Mouse (Mus musculus) right cerebral cortex, postnatal 4 days (tissue): ENCODE data around the gene Clpsl2.

Experiments used
- DNase-seq: peaks from one replicate; pipeline ENCODE4 v3.0.0-alpha.2; 2022

The Clpsl2 gene

DNA sequence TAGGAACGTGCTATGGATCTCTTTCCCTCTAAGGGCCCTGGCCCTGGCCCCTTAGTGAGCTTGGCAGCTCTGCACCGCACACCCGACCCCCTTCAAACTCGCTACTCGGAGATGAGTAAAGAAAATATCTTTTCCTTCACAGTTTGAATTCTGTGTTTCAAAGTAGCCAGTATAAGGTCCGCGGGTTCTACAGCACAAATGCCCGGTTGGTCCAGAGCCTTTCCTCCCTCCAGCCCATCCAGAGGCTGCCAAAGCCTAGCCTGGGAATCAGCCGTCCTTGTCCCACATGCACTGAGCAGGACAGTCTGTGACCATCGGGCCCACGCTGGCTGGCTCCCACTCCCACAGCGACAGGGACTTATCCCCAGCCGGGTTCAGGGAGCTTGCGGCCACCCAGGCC lies at the start of gene Clpsl2:
TSS of gene Clpsl2 (plus strand) at position 301 of the 400 bp plus-strand sequence.
- DNase-seq, result no peak

DNA sequence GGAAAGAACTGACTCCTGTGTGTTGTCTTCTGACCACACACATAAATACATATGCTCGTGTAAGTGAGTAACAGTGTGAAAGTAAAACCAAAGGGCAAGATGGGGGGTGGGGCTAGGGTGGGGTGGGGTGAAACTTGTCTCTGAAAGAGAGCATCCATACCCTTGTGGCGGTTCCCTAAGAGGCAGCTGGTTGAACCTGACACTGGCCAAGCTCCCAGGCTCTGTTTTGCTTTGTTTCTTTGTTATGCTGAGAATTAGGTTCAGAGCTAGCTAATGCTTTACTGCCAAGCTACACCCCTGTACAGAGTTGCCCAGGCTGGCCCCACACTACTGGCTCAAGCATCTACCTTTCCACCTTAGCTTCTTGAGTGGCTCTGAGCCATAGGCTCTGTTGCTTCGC lies 48.7 kb upstream of the Clpsl2 start:
- no peak for DNase-seq

DNA sequence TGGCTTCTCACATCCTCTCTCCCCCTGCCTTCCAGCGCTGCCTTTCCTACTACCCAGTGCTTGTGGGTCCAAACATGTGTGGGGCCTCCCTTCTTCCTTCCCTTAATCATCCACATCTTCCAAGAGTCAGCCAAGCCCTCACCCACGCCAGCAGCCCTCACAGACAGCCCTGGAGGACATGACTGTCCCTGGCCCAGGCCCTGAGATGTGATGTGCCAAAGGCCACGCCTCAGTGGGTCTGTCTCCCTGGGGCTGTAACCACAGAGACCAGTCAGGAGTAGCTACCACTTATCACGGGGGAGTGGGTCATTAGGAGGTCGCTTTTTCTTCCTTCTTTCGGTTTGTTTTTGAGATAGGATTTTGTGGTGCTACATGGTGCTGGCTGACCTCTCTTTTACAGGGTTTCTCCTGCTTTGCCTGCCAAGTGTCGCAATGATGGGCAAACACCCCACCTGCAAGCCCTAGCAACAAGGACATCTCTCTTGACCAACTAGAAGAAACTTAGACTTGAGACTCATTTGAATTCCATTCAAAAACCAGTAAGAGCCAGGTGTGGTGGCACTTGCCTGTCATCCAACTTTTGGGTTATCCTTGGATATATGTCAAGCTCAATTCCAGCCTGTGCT lies 46.9 kb upstream of the Clpsl2 start:
- no peak for DNase-seq

DNA sequence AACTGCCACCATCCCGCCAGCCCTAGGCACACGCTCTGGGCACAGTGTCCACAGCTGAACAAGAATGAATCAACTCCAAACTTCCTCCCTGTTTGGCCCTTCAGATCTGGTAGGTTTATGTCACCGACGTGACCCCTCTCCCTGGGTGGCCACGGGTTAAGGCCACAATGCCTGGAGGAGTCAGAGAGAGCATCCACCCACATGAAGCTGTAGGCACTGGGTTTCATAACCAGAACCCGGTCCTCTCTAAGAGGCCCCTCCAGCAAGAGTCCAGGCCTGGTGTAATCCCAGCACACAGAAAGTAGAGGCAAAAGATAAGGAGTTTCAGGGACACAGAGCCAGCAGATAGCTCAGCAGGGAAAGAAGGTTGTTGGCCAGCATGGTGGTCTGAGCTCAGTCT lies 45.0 kb upstream of the Clpsl2 start:
- no peak for DNase-seq

DNA sequence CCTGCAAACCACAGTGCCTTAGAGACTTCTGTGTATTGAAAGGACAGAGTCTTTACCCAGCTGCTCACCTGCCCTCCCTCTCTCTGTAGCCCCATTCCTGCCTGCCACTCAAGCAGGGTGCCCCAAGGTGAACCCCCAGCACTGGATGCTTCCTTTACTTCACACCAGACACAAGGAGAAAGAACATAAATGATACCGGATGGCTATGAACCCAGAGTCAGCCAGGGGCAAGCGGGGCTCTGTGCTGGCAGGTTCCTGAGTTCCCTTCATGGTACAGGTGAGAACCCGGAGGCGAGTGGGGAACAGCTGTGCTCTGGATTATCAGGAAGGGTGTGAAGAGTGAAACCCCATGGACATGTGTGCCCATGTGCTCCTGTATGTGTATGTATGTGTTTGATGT lies 43.6 kb upstream of the Clpsl2 start:
- DNase-seq, result no peak

DNA sequence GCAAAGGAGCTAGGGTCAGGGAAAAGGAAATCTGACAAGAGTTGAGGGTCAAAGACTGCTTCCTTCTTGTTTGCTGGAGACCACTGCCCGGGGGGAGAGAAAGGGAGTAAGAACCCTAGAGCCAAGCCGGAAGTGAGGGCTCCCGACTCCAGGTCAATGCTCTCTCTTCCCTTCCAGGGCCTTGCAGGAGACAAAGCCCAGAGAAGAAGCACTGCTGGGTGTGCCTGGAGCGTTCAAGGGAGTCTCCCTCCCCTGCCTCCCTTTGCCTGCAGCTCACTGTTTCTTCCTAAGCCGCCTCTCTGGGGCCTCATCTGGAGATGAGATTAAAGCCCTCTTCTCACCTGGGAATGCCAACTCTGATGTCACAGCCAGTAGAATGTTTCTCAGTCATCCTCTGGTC lies 42.3 kb upstream of the Clpsl2 start:
- DNase-seq, result no peak

DNA sequence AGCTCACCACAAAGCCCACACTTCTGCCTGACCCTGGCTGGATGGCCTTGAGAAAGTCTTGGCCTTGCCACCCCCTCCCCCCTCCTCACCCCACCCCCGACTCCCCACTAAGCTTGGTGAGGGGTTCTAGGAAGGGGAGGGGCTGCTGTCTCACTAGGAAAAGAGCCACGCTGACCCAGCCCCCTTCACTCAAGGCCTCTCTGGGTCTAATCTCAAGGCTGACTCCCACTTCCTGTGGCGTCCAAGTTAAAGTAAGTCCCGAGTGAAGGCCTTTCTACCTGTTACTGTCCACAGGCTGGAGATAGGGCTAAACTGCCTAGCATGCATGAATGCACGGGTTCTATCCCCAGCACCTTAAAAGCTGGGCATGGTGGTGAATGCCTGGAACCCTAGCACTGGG lies 41.7 kb upstream of the Clpsl2 start:
- no peak for DNase-seq

DNA sequence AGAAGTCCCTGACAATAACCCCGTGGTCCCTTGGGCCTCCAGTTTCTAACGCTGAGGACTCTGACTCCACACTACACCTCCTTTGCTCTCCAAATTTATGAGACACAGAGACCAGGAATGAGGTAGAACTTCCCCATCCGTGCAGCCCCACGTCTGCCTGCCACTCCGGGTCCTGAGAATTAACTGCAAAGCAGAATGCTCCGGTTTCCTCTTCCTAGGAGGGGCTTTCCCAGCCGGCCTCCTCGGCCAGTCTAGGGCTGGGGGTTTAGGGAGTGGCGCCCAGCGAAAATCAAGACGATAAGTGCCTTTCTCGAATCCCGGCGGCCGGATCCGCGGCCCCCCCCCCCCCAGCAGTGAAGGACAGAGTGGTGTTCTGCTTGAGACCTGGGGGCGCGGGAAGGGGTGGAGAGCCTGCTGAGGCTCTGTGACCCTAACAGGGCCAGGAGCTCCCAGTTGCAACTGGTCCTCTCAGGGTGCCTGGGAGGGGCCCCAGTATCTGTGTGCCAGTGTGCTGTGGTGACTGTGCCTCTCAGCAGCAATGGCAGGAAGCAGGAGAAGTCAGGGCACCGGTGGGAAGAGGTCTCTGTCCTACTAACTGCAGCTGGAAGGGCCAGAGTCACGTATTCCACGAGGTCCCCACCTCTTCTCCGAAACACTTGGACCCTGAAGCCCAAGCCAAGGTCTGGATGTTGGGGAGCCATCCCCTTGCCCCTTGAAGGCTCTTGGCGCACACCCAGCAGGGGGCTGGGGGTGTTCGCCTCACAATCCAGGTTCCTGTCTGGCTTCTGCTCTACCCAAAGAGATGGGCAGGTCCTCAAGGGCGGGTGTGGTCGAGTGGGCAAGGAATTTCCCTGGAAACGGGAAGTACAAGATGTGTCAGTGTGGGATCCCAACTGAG lies 38.5 kb upstream of the Clpsl2 start:
- no peak for DNase-seq

DNA sequence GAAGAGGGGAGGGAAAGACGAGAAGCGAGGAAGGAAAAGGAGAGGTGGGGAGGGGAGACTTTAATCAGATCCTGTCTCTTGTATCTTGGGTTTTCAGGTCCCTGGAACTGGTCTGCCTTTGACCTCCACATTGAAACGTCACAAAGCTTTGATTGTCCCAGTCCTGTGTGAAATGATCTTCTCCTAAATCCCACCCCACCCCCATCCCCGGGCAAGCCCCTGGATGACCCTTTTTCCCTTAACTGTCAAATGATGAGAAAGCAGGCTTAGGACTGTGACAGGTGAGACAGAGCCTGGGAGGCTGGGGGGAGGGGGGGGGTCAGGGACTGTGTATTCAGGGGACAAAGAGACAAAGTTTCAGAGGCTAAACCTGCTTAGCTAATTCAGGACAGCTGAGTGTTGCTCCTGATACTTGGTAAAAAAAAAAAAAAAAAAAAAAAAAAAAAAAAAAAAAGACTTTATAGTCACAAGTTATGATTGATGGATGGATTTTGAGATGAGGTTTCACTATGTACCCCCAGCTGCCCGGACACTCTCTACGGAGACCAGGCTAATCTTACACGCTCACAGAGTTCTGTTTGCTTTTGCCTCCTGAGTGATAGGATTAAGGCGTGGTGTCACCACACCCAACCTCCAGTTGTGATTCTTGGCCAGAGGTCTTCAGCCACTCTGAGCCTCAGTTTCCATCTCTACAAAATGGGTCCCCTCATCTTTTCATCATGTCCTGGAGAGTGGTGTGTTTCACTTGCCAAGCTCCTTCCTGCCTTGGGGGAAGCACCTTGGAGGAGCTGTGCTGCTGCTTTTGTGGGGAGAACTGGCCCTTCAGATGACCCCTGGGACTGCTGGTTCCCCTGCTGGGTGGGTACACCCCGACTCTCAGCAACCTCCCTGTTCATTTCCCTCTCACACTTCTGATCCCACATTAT lies 37.3 kb upstream of the Clpsl2 start:
- DNase-seq, result no peak

DNA sequence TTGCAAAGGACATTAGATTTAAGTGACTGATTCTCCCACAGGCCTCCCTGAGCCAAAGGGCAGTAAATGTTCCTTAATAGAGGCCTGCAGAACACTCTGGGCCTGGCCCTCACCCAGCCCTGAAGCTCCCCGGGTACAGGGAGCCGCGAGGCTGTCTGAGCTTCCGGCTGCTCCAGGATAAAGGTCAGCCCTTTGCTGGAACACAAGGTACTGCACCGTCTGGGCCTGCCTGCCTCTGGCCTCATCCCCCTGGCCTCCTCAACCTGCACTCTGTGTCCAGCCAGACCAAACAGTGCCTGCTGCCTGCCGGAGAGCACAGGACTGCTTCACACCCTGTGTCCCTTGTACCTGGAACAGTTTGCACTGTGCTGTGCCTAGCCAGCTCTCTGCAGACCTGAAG lies 36.5 kb upstream of the Clpsl2 start:
- no peak for DNase-seq

DNA sequence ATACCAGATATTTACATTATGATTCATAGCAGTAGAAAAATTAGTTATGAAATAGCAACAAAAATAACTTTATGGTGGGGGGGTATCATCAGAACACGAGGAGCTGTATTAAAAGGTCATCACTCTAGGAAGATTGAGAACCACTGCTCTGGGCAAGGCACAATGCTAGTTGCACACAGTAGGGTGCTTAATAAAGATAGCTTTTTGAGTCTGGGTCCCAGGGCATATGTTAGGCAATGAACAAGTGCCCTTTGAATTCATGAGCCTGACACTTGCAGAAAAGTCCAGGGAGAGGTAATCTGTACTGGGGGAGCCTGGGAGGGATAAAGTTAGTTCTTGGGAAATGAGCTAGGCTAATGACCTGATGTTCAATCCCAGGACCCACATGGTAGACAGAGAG lies 35.9 kb upstream of the Clpsl2 start:
- no peak for DNase-seq

DNA sequence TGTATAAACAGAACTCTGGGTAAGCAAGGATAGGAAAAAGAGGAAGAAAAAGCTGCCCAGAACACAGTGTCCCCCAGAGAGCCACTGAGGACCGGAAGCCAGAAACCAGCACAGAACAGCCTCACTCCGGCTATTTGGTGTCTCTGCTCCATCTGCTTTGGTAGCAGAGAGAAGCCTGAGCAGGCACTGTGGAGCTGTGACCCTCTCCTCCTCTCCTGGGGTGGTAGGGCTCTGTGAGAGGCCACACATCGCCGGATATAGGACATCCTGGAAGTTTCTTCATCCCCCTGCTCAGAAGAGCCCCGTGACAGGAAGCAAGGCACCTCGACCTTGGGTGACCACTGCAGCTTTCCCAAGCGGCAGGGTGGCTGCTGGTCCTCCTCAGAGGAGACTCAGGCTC lies 35.4 kb upstream of the Clpsl2 start:
- no peak for DNase-seq

DNA sequence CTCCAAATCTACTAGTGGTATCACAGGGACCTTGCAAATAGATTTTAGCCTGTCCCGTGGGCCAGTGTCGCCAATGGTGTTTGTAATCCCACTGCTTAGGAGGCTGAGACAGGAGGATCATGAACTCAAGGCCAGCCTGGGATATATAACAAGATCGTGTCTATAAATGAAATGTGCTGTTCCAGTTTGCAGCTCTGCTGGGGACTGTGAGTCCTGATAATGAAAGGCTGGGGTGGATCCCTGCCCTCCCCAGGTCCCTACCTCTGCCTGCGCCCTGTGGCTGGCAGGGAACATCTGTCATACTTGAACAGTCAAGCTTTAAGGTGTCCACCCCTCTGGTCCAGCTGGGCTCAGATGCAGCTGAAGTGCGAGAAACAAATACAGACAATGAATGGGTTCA lies 34.7 kb upstream of the Clpsl2 start:
- no peak for DNase-seq

DNA sequence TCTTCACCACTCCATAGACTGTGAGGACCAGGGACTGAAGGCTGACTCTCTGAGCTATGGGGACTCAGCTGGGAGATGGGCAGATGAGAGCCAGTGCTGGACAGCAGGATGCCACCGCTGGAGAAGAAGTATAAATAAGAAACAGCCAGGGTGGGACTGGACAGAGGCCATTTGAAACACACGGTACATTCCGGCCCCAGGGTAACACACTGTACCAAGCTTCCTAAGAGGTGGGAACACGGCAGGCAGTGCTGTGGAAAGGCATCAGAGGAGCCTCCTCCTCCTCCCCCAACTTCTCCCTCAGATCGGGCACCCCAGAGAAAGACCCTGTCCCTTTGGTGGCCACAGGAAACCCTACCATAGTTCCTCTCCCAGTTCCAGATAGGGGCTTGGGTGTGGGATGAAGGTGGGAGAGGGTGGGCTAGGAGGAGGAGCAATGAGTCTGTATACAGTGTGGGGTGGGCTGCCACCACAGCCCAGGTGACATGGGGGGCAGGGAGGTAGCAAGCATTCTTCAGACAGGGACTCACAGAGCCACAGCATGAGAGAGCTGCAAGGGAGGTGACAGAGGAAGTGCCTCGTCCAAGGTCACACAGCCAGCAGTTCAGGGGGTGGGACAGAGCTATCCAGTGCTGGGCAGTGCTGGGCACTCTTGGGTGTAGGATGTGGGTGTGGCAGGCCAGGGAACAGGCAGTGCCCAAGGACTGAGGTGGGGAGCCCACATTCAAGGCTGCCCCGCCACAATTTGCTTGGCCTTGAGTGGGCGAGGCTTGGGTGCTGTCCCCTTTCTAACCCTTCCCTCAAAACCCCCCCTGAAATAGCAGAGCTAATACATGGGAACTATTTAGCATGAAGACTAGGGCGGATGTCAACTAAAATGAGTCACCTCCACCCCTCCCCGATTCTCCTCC lies 33.5 kb upstream of the Clpsl2 start:
- DNase-seq, result no peak

DNA sequence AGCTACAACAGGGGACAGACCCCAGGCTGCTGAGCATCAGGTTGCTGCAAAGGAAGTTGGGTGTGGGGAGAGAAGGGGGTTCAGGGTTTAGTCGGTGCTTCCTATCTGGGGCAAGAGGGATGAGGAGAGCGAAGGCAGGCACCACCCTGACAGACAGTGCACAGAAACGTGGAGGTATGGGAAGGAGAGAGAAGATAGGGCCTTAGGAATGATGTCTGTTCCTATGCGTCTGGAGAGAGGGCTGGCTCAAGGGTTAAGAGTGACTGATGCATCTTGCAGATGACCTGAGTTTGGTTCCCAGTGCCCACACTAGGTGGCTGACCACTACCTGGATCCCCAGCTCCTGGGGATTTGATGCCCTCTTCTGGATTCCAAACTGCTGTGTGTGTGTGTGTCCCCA lies 32.3 kb upstream of the Clpsl2 start:
- DNase-seq, result no peak

DNA sequence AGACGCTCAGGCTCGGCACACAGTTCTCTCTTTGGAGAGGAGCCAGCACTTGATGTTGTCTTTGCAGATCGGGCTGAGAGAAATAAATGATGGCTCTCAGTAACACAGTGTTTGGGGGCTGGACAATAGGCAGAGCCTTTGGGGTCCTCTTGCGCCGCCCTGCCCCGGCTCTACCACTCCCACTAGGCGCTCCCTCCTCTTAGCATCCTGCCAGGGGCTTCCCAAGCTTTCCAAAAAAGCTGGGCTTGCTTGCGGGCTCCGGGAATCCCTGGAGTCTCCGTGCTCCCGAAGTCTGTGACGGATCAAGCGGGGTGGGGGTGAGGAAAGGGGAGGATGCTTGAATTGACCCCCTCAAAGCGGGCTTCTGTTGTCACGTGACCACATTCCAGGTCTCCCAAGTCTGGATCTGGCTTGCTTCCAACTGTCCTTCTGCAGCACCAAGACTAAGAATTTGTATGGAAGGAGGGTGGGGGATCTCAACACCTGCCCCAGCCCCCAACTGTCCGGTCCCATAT lies 31.7 kb upstream of the Clpsl2 start, which contains the start of gene Fkbp5:
TSS of gene Fkbp5 (minus strand) at position 87 of the 515 bp plus-strand sequence.
- peak; percentile 45 for DNase-seq

DNA sequence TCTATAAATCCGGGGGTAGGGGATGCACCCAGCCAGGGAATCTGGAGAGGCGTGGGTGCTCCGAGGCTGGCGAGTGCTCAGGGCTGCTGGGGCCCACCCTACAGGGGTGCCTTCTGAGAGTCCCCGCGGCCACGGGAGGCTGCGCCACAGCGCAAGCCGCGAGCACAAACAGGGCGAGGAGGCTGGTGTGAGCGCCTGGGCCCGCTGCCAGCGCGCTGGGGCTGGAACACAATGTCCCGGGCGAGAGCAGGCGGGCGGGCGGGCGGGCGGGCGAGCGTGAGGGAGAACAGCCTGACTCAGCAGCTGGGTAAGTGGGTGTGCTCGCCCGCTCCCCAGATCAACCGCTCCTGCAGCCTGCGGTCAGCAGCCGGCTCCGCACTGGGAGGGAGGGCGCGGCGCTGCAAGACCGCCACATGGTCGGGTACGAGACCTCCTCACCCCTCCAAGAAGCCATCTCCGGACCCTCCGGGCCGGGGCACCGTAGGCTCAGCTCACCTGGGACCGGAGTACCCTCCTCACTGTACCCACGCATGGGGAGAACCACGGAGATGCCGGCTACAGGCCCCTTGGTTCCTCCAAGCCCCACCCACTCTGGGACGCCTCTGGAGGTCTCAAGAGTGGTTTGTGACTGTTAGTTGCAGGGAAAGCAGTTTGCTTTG lies 31.1 kb upstream of the Clpsl2 start:
- peak; percentile 79 for DNase-seq

DNA sequence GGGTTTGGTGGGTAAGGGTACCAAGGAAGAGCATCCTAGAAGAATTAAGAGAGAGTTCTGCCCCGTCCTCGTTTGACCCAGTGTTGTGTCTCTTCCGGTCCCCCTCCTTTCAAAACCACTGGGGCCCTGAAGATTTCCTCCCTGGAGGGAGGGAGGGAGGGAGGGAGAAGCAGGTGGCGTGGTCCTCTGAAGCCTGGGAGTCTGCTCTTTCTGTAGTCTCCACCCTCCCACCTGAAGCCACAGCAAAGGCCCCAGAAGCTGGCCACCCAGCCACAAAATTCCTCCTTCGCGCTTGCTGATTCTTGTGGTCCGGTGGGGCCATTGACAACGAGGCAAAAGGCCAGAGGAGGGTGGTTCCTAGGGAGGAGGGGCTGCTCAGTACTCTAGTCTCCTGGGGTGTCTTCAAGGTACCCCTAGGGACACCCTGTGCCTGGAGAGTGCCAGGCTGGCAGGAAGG lies 30.6 kb upstream of the Clpsl2 start:
- DNase-seq, result no peak

DNA sequence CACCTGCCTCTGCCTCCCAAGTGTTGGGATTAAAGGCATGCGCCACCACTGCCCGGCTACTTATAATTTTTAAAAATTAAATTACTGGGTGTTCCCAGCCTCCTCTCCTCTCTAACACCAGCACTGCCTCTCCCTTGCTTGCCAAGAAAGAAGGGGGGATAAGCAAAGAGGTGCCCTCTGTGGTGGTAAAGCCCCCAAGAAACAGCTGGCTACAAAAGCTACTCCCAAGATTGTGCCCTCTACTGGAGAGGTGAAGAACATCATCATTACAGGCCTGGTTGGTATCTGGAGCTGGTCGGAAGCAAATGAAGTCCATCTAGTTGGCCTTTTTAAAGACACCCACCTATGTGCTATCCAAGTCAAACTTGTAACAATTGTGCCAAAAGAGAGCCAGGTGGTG lies 29.4 kb upstream of the Clpsl2 start:
- no peak for DNase-seq

DNA sequence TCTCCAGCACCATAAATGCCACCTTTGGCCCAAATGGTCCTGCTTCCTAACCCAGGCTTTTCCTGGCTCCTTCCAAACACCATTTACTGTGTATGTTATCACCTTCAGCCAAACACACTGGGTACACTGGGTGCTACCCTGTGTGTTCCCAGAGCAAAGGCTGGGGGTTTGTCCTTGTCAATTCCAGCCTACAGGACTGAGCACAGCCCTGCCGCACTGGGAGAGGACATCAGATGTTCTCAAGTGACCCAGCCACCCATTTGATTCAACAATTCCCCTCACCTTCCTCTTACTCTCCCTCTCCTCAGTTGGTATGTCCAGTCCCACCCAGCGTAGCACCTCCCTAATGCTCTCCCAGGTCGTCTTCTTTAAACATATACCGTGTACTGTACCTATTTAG lies 28.6 kb upstream of the Clpsl2 start:
- DNase-seq, result no peak

DNA sequence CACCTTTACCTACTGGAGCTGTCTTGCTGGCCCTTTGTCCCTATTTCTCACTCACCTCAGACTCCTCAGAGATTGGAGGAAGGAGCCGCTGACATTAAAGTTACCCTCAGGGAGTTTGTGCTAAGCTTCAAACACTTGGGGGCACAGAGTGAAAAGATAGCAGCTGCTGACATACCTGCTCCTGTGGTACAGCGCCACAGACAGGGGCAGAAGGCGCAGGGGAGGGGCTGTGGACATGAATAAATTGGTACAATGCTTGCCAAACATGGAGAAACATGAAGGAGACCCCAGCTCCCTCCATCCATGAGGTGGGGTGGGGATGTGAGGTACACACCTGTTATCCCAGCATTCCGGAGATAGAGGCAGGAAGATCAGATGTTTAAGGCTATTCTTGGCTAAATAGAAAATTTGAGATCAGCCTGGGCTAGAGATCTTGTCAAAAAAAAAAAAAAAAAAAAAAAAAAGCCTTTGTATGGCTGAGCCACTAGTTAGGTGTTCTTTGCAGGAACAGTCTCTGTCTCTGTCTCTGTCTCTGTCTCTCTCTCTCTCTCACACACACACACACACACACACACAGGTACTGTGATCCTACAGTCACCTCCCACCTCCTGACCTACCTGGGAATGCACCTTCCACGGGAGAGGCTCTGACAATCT lies 28.0 kb upstream of the Clpsl2 start:
- no peak for DNase-seq
